Mouse (Mus musculus) WW6 (cell line): ENCODE results near the gene Hoxa7.

Experiments used
- DNase-seq: peaks from one replicate; pipeline ENCODE4 v3.0.0-alpha.2; 2013; ENCODE audit warnings: low read depth, low spot score

The Hoxa7 gene

DNA sequence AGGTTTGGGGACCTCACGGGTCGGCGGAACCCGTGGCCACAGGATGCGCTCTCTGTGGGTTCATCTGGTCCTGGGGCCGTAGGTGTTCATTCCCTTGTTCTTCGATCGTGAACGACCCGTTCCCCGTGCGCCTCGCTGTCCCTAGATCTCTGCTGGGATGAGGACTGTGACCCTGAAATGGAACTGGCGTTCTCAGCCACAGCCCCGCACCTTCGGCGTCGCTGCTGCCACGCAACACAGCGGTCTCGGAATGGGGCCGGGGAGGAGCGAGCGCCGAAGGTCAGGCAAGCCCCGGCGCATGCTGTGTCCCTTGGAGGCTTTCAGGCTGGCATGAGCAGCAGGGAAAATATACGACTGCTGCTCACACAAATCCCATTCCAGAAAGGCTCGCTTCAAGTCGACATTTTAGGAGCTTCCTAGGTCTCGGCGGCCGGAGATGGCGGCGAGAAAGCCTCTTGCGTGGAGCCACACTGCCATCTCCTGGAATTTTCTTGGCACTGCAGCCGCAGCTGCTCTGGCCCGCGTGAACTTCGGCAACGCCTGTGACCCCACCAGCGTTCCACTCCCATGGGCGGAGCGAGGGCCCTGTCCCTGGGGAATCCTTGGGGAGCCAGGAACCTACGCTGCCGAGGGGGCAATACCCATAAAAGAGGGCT lies at the start of gene Hoxa7:
Gene Hoxa7, minus strand, starts transcription at position 518 of the 656 bp plus-strand sequence.
- DNase-seq: peak; percentile 84

DNA sequence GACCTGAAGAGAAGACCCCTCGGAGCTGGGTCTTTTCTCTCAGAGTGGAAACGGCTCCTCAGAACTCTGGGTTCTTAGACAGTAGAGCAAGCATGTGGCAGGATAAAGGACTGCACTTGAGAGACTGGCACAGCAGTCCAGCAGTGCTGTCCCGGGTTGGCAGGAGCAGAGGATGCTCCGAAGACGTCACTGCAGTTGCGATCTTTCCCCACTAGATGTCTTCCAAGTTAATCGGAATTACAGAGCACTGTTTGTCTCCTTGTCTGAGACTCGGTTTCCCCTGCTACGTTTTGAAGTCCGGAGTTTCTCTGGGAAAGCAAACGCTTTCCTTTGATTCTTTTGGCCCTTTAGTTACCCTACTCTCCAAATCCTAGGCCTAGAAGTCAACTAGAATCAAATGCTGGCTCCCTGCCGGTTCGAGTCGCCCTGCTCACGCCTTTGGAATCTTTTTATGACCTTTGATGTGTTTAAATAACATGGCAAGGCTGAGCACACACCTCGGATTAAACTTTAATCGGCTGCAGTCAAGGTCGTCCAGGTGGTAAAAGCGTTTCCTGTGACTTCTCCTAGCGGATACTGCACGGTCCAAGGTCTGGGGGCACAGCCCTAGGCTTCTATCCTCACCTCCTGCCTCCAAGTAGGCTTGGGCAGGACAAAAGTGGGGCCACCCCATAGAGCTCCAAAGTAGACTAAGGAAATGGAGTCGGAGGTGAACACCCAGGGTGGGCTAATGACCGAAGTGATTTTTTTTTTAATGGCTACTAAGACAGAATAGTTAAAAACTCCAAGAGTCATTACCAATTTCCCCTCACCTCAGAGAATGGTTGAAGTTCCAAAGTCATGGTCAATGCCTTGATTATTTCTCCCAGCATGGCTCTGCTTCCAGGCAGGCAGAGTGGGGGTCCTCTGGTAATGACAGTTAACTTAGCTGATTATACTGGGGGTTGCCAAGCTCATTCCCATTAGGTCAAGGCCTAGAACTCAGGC lies 49.1 kb upstream of the Hoxa7 start:
- DNase-seq: no peak

DNA sequence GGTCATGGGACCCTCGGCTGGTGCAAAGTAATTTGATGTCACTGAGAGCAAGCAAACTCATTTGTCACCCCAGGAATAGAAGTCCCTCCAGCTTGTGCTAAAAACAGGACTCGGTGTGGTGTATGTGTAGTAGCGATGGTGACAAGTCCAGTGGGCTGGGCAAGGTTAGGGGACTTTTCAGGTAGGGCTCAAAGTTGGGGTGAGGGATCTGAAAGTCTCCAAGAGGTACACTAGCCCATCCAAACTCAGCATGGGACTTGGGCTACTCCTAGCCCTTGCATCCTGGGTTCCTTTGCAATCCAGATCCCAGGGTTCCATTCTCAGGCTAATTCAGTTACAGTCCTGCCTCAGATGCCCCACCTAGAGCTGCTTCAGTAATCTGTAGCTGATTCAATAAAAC lies 47.1 kb upstream of the Hoxa7 start:
- DNase-seq: no peak

DNA sequence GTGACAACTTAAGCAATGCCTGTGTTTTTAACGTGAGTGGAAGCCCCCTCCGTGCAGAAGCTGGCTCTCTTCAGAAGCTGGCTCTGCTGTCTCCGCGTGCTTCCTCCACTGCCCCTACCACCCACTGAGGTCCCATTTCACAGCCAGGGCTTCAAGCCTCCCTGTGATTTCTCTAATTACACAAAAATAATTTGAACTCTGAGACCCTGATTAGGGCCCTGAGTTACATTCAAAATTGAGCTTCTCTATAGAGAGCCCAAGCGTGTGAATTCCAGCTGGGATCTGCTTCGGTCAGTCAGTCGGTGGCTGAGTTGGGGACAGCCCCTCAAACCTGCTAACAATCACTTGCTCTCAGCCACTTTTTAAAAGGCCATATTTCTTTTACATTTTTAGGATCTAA lies 46.7 kb upstream of the Hoxa7 start:
- DNase-seq: no peak

DNA sequence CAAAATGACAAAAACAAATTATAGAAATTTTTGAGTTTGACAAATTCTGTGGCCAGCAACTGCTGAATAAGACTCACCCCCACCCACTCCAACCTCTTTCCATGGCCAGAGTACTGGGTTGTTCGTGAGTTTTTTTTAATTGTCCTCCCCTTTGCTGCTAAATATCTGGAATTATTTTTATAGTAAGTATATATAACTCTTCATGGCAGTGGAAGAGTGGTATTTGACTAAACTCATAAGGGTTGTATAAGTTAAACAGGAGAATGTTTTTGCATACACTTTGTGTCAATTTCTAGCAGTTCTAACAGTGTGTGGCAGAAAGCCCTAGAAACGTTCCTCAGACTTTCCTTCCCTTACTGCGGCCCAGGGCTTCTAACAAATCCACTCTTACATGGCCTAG lies 46.0 kb upstream of the Hoxa7 start:
- no peak for DNase-seq

DNA sequence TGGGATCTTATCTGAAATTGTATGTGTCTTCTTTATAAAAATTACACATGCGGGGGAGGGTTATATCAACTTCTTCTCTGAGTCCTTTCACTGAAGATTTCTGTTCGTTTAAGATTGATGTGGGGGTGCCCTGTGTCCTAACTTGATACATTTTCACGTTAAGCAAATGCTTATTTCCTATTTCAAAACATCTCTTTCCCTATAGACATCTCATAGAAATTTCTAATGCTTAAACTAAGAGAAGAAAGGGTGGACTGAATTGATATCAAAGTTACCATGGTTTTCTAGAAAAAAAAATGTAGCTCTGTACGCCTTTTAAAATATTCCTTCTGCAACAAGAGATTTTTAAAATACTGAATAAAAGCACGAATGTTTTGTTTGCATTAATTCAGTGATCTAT lies 45.6 kb upstream of the Hoxa7 start:
- no peak for DNase-seq

DNA sequence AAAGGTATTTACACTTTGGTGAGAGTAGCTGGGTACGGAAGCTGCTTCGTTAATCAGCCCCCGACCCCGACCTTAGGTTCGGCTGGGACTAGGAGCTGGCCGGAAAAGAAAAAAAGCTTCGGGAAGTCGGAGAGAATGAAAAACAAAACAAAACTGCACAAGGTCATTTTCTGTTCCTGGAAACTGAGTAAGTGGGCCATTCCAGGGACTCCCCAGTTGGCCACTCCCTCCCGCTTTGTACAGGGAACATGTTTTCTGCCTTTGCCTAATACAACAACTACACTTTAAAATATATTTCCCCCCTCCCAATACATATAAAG lies 45.0 kb upstream of the Hoxa7 start:
- no peak for DNase-seq

DNA sequence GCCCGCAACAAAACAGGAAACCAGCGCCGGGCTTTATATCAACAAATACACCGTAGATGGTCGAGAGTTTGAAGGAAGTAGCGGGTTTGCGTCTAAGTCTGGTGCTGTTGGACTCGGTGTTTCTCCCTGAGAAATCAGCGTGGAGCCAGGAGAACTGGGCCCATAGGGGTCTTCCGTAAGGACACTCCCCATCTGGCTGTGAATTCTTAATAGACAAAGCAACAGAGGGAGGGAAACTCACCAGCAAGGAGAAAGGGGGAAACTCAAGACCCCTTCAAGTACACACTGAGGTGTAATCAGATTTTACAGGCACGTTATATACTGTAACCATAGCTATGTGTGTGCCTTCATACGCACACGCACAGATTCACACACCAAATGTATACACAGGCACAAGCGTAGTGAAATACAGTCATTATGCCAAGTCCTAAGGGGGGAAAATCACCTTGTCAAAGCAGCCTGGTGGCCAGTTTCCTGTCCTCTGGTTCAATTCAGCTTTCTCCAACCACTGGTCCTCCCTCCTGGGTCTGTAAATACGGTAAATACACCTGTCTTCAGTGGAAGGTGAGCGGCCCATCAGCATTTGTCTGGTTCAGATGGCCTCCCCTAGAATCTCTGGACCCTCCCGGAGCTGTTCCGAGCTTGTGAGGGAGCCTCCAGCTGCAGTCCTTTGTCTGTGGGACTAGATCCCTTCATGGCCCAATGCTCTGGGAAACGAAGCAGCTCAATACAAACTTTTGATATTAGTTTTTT lies 44.4 kb upstream of the Hoxa7 start:
- no peak for DNase-seq

DNA sequence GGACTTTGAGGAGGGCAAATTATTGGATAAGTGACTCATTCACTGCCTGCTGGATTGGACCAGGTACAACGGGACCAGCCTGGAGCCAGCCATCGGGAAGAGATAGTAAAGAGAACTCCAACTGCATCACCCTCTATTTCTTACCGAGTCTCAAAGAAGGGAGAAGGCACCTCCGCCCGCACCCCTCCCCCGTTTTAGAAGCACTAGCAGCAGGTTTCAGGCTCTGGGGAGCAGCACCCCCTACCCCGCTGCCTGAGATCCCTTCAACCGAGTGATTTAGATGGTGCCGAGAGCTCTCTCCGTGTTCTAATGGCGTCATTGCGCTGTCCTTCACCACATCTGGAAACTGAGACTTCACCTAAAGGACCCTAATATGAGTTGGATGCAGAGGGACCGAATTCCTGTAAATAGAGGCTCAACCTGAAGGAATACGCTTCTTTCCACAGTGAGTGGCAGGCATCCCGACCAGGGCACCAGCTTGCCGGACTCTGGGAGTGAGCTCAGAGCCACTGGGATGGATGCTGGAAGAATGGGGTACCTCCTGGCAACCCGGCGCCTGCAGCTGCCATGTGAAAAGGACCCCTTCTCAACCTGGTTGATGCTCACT lies 43.8 kb upstream of the Hoxa7 start:
- no peak for DNase-seq

DNA sequence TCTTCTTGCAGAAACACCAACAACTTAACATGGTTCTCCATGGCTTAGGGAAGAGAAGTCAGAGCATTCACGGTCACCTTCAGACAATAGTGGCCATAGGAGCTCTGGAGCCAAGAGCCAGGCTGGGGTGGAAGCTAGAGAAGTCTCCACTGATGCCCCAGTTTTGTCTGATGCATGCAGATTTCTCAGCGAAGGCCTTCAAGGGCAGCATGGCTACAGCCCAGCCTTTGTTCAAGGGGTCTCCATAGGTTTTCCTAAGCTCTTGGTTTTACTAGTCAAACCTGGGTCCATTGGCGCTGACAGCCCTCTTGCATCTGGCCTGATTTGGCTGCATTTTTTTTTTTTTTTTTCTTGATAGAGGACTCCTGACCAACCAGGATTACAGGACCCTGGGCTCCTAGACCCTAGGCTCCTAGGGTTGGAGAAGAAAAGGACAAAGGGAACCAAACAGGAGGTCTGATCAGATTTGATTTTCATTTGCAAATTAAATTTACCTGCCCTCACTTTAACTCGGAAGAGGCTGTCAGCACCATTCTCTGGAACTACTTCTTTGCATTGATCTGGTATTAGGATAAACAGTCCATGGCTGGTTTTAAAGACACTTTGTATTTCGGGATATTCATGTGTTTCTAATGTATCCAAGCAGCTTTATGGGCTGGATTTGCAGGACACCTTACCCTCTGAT lies 42.6 kb upstream of the Hoxa7 start:
- no peak for DNase-seq

DNA sequence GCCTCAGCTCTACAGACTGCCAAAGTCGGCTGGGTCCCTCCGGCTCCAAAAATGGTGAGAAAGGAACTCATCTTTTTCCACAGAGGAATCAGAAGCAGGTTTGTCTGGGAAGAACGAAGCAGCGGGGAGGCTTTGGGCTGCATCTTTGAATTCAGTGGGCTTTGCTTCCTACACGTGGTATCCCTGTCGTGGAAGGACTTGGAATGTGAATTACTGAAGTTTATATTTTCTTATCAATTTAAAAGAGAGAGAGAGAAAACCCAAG lies 41.6 kb upstream of the Hoxa7 start:
- no peak for DNase-seq

DNA sequence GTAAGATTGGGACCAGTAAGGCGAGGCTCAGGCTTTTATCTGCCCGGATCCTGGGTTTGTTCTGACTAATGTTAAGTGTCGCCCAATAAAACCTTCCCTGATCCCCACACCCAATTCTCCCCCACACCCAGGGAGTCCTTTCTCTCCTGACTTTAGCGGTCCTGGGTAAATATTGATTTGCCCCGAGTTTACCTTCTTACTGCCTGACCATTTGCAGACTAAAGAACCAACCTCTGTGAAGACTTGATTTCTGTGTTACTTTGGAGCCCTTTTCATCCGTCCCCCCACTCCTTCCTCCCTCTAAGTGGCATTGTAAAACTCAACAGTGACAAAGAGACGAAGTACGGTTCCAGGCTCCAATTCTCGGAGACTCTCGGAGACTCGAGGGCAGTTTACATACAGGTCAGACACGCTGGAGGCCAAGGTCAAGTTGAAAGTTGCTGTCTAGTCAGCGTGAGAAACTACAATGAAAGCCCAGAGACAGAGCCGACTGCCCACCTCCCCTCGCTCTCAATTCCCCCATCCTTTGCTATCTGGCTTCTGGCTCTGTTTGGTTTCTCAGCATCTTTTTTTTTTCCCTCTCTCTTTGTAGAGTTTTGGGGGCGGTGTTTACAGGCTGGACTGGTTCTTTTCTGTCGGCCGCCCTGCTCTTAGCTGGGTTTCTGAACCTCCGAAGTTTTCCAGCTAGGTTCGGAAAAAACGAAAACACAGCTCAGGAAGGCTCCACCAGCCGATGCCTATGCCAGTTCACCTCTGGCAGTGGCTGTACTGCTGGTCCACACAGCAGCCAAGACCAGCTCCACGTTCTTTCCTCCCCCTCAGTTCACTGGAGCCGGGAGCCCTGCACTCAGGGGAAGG lies 41.0 kb upstream of the Hoxa7 start:
- no peak for DNase-seq

DNA sequence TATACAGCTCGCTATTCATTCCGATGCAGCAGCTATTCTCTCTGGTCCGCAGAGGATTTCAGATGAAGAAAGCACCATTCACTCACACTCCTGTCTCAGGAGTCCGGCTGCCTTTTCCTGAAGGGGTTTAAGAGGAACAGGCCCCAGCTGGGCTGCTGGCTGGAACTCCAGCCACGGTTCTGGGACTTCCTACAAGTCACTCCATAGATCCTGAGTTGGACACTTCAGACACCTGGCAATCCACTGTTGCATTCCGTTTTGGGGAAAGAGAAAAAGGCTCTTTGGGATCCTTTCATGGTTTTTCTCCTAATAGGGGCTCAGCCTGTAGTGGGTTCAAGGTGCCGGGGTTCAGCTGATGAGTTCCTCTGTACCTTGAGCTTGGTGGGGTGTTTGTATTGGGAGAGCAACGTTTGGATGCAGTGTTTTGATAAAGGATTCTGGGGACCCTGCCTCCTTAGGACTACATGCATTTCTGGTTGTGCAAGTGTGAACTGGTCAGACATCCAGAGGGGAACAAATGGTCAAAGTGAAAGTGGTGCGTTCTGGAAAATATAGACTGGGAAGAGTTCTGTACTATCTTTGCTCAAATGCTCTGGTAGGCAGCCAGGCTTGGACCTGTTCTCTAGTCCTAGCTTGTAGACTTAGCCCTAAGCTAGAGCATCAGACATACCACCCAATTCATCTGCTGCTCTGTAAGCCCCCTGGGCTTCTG lies 40.3 kb upstream of the Hoxa7 start:
- no peak for DNase-seq

DNA sequence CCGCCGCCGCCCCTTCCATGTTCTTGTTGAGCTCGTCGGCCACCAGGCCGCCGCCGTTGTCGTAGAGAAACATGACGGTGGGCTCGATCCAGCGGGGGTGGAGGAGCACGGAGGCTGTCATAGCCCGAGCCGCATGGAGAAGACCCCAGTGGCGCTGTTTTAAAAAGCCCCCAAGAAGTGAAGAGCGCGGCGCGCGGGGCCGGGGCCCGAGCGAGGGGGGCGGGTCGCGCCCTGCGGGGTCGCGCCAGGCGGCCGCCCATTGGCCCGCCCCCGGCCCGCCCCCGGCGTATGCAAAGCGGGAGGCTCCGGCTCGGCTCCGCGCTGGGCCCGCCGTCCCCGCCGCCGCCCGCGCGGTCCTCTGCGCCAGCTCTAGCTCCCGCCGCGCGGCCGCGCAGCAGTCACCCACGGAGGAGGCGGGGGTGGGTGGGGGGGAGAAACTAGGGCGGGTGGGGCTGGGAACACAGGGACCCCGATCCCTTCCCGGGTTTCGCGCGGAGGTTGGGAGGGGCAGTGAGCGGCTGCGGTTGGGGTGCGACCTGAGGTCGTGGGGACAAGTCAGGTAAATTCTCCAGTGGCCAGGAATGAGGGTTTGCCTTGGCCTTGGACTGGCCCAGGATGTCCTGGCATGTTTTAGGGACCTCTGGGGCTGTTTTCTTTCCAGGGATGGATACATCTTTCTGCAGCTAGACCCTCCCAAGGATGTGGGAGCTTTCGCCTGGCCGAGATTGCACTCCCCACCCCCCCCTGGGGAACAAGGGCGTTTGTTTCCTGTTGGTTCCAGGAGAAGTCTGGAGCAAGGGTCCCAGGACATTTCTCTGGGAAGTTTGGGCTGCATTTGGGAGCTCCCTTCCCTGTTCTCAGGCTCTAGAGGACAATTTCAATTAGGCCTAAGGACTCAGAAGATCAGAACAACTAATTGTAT lies 39.3 kb upstream of the Hoxa7 start, which contains the start of gene Hoxa13:
Gene Hoxa13, minus strand, starts transcription at position 227 of the 922 bp plus-strand sequence.
- DNase-seq: no peak

DNA sequence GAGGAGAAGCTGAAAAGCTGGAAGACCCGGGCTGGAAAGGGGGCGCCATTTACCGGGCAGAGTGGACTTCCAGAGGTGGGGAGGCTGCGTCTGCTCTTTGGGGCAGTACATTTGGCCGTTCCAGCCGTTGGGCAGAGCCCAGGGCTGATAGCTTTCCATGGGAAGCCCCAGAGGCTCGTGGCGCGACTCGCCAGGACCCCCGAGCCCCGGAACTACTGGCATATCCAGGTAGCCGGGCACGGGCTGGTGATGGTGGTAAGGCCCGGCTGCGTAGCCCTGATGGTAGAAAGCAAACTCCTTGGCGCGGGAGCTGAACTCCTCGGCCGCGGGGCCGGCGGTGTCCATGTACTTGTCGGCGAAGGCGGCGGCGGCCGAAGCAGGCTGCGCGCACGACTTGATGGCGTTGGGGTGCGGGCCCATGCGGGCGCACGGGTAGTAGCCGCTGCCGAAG lies 38.2 kb upstream of the Hoxa7 start:
- no peak for DNase-seq

DNA sequence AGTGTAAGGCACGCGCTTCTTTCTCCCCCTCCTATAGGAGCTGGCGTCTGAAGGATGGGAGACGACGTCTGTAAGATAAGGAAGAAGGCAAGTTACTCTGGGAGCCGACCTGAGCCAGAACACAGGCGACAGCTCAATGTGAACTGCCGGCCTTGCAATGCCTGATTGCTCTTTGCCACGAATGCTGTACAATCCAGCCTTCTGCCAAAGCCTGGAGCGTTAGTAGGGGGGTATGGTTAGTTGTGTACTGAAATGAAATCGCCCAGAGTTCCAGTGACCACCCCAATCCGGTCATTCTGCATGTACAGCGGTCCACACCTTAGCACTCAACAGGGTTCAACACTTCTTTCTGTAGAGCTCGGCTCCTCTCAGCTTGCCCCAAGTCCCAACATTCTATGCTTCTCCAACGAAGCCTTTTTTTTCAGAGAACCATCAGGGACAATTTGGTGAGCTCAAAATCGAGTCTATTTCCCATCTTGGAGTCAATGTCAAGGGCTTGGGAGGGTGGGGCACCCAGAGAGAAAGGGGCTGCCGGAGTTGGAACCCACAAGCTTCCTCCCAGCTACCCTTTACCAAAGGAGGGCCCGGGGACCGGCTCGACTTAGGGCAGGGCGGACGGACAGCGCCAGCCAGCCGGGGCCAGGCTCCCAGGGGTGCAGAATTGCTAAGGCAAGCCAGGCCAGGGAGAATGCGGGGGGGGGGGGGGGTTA lies 37.6 kb upstream of the Hoxa7 start:
- no peak for DNase-seq

DNA sequence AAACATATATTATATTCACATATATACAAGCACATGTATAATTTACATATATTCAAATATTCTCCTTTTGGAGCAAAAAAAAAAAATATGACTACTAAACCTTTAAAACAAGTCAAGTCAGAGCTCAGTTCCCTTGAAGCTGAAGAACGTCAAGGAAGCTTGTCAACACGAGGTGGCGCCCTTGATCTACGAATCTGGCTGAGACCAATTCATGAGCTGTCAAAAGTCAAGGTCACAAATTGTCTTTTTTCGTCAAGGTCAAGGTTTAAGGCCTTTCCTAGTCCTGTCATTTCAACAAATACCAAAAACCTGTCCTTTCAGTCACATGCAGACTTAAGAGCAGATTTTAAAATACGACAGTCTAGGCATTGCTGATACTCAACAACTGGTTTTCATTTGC lies 35.3 kb upstream of the Hoxa7 start:
- DNase-seq: no peak
